Comparison of ENCODE assay signal across 7 mouse cellular contexts in the genomic region with DNA sequence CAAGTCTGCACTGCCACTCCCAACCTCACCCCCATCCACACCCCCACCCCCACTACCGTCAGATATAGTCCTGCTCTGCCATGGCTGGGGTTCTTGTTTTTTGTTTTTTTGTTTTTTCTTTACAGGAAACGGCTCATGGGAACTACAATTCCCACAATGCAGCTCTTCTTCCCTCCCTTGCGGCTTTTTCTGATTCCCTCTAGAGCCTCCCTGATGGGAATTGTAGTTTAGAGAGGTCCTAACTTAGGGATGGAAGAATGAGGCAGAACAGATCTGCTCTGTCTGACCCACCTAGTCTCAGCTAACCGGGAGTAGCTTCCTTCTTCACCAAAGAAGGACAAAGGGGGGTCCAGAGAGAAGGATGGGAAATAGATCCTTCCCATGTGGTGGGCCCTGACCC.
DNase-seq lines count a peak whose midpoint lies in the region; ATAC-seq lines count a peak whose summit lies in the region.

No protein-coding gene starts in this region.

- no peak overlapping the region for H3K27ac ChIP-seq in limb, embryonic 12.5 days

- 26% methylated on average over 4 of the region's 4 CpGs for WGBS in limb, embryonic 12.5 days

- ATAC-seq in limb, embryonic 12.5 days (ENCODE audit: insufficient number of reproducible peaks, insufficient read depth, low FRiP score, low TSS enrichment, low read depth) = no peak

- DNase-seq in layer of hippocampus, adult 11-12 months (ENCODE audit: low spot score) = peak; percentile 63
- DNase-seq in layer of hippocampus, postnatal 36 days = no peak
- DNase-seq in NIH3T3 (ENCODE audit: low read depth) = peak; percentile 55
- DNase-seq in embryo, embryonic 9.5 days (ENCODE audit: extremely low spot score) = peak; percentile 18
- DNase-seq in adrenal gland, adult 2 months = no peak
- DNase-seq in urinary bladder, adult 2 months (ENCODE audit: low spot score) = no peak

- 0 out of 2 replicates have a peak overlapping the region, but pooled peaks have one; percentile 16 for H3K4me2 ChIP-seq in limb, embryonic 12.5 days

- no peaks in the 10 kb centered on the region for H3K36me3 ChIP-seq in limb, embryonic 12.5 days

- H3K4me3 ChIP-seq in limb, embryonic 12.5 days (replicated peaks) = no peak overlapping the region

- no peaks in the 10 kb centered on the region for H3K9me3 ChIP-seq in limb, embryonic 12.5 days

- H3K4me1 ChIP-seq in limb, embryonic 12.5 days (replicated peaks) = no peaks in the 10 kb centered on the region

- H3K27me3 ChIP-seq in limb, embryonic 12.5 days = peaks cover 4% of the 10 kb centered on the region; the same call in 1 of the 2 replicates

- no peak overlapping the region for H3K9ac ChIP-seq in limb, embryonic 12.5 days (replicated peaks)

Comparison
In these comparisons a context has a peak if more than half of its experiments do, and no peak if none do; other contexts are left out.
1. DNase-seq: peak in layer of hippocampus, adult 11-12 months (single experiment), NIH3T3 (single experiment) and embryo, embryonic 9.5 days (single experiment); none in layer of hippocampus, postnatal 36 days (0 of 2), adrenal gland, adult 2 months (single experiment) and urinary bladder, adult 2 months (single experiment).